Mouse (Mus musculus) lung, embryonic 16.5 days (tissue): Measurements from ENCODE around the gene Clcf1. TPM values are rescaled to one million over a fixed set of nuclear protein-coding genes. Genes with fewer than 3 reads are reported as not detected.

ENCODE experiments used
- ATAC-seq: fragments of 200-750 bp; cut with Nextera tagmentation; 2 replicates; pipeline ENCODE4 v1.8.0; 2017; ENCODE audit warnings: low read depth, mild to moderate bottlenecking, moderate library complexity
- H3K27ac ChIP-seq: fragments of 300-500 bp; sonication (generic); 2 replicates; pipeline ENCODE4 v1.5.1; 2014; ENCODE audit warnings: mild to moderate bottlenecking, control low read depth, low read length
- H3K27me3 ChIP-seq: fragments of 300-500 bp; sonication (generic); 2 replicates; pipeline ENCODE4 v1.6.1; 2014; ENCODE audit warnings: low read depth, low read length, mixed read lengths; ENCODE audit not compliant: control insufficient read depth, insufficient read depth
- H3K36me3 ChIP-seq: fragments of 300-500 bp; sonication (generic); 2 replicates; pipeline ENCODE4 v1.6.1; 2014; ENCODE audit warnings: low read length; ENCODE audit not compliant: control insufficient read depth, insufficient read depth
- H3K4me1 ChIP-seq: fragments of 300-500 bp; sonication (generic); replicated peaks from 2 replicates; pipeline ENCODE4 v1.6.1; 2014; ENCODE audit warnings: low read length, mixed read lengths; ENCODE audit not compliant: control insufficient read depth, insufficient read depth
- H3K4me2 ChIP-seq: fragments of 300-500 bp; sonication (generic); 2 replicates; pipeline ENCODE4 v1.6.1; 2014; ENCODE audit warnings: low read depth, low read length, control low read depth
- H3K4me3 ChIP-seq: fragments of 300-500 bp; sonication (generic); 2 replicates; pipeline ENCODE4 v1.5.1; 2014; ENCODE audit warnings: mild to moderate bottlenecking, low read length, control low read depth
- H3K9ac ChIP-seq: fragments of 300-500 bp; sonication (generic); 2 replicates; pipeline ENCODE4 v1.6.1; 2014; ENCODE audit warnings: low read length, control low read depth
- H3K9me3 ChIP-seq: fragments of 300-500 bp; sonication (generic); 2 replicates; pipeline ENCODE4 v1.6.1; 2016; ENCODE audit warnings: low read length; ENCODE audit not compliant: control insufficient read depth
- WGBS: fragments of 180-500 bp; shearing (Covaris S2); extraction: QIAGEN DNeasy Blood & Tissue Kit; methylation state at CpG from one replicate; pipeline ENCODE4 v1.1.7; 2014; 5-methylcytosine and 5-hydroxymethylcytosine counted together
- polyA plus RNA-seq: library from polyadenylated mRNA; unstranded; fragments of >200 nt; fragmentation: Nextera tagmentation; extraction: Ambion mirVana; gene quantifications from 2 replicates; pipeline ENCODE4 v1.2.1, GENCODE M21; 2015

The Clcf1 gene
- polyA plus RNA-seq, result 4.8 and 6.1 TPM in 2 replicates

GRCm38 (mm10) chr19:4214071-4214770 lies at the start of gene Clcf1, which contains the start of gene AC109138.7:
Gene Clcf1, plus strand, starts transcription at chr19:4214238.
Gene AC109138.7, plus strand, starts transcription at chr19:4214357.
- Histone ChIP-seq H3K36me3 (no peaks in the 10 kb centered on the region), H3K27me3 (no peaks in the 10 kb centered on the region), H3K4me3 (peak within 1 kb of the TSS; percentile 80), H3K9me3 (no peaks in the 10 kb centered on the region), H3K9ac (peak within 1 kb of the TSS; percentile 92), H3K4me2 (peak within 1 kb of the TSS; percentile 94), H3K4me1 (peaks cover 42% of the 10 kb centered on the region), H3K27ac (peak within 1 kb of the TSS; percentile 96)
- ATAC-seq, result peak; percentile 59
- WGBS, result 1% methylated on average over 47 of the region's 49 CpGs

DNA sequence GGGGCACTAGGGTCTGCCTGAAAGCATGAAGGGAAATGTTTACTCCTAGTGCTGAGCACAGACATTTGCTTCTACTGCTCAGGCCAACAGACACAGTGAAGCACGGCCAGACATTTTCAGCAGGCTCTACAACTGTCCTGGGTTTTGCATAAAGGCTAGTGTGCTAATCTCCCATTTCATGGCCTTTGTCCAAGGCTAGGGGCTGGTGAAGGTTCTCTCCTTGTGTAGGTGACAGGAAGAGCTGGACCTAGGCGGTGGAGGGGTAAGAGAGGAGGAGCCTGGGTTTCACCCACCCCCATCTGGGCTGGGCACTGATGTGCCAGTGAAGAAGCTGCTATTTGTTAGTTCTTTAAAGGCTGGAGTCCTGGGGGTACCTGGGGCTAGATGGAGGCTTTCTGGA lies 49.3 kb upstream of the Clcf1 start:
- no peak overlapping the region for H3K4me3 ChIP-seq
- H3K27ac ChIP-seq, result no peak overlapping the region
- 73% methylated on average over 2 of the region's 2 CpGs for WGBS
- H3K9ac ChIP-seq, result no peak overlapping the region
- peaks cover 12% of the 10 kb centered on the region for H3K4me1 ChIP-seq
- no peak overlapping the region for H3K4me2 ChIP-seq
- H3K9me3 ChIP-seq, result no peaks in the 10 kb centered on the region
- ATAC-seq, result no peak
- peaks cover 10% of the 10 kb centered on the region; the same call in 1 of the 2 replicates for H3K36me3 ChIP-seq
- no peaks in the 10 kb centered on the region for H3K27me3 ChIP-seq

DNA sequence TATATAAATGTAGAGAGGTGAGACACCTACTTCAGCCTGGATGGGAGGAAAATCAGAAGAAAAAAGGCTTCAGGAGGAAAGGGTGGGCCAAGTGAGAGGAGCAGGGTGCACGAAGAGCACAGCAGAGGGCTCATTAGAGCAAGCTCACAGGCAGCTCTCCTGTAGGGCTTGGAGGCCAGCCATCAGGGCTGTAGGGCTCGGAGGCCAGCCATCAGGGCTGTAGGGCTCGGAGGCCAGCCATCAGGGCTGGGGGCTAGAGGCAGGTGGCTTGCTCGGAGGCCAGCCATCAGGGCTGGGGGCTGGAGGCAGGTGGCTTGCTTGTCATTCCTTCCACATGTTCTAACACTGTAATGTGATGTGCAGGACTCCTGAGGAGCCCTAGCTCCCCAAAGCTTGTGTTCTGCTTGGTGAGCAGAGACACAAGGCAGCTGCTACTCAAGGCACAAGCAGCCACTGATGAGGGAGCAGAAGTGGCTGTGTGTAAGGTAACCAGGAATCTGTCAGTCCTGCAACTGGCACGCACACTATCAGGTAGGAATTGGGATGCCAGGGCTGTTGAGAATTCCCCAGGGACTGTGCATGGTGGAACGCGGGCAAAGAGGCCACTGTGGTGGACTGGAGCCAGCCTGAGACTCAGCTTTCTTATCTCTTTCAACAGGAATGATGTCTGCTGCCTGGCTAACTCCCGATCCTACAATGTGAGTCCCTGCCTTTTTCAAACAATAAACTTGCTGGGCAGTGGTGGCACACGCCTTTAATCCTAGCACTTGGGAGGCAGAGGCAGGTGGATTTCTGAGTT lies 47.2 kb upstream of the Clcf1 start:
- H3K27ac ChIP-seq, result no peak overlapping the region
- no peak overlapping the region for H3K4me2 ChIP-seq
- H3K9ac ChIP-seq, result no peak overlapping the region
- H3K4me3 ChIP-seq, result no peak overlapping the region
- no peaks in the 10 kb centered on the region for H3K27me3 ChIP-seq
- ATAC-seq, result no peak
- no peaks in the 10 kb centered on the region for H3K36me3 ChIP-seq
- H3K4me1 ChIP-seq, result peaks cover 25% of the 10 kb centered on the region
- H3K9me3 ChIP-seq, result no peaks in the 10 kb centered on the region
- whole genome bisulfite sequencing, result 64% methylated on average over 9 of the region's 9 CpGs

GRCm38 (mm10) chr19:4169378-4169784 lies 44.7 kb upstream of the Clcf1 start:
- peak overlapping the region; percentile 82 for H3K9ac ChIP-seq
- peaks cover 14% of the 10 kb centered on the region for H3K4me1 ChIP-seq
- H3K27ac ChIP-seq, result peak overlapping the region; percentile 77
- H3K4me3 ChIP-seq, result peak overlapping the region; percentile 49
- peak overlapping the region; percentile 70 for H3K4me2 ChIP-seq
- ATAC-seq, result peak; percentile 96
- H3K36me3 ChIP-seq, result no peaks in the 10 kb centered on the region
- H3K27me3 ChIP-seq, result no peaks in the 10 kb centered on the region
- H3K9me3 ChIP-seq, result no peaks in the 10 kb centered on the region
- under 1% methylated on average over 43 of the region's 43 CpGs for WGBS

DNA sequence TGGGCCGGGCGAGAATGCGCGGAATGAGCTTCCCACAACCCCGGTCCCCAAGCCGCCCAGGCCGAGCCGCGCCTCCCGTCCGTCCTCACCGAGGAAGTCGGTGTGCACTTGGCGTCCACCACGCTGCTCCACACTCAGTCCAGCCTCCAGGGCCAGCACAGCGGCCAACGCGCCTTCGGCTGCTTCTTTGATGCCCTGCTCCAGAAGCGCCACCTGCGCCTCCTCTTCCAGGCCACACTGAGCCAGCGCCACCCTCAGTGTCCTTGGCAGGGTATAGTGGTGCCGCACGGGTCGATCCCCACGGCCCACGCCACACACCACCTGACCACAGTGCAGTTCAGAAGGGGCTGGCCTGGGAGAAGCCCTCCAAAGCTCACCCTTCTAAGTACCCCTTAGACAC lies 44.2 kb upstream of the Clcf1 start:
- Histone ChIP-seq H3K4me1 (peaks cover 14% of the 10 kb centered on the region), H3K9ac (peak overlapping the region; percentile 82), H3K27ac (peak overlapping the region; percentile 77), H3K4me2 (peak overlapping the region; percentile 70), H3K36me3 (no peaks in the 10 kb centered on the region), H3K27me3 (no peaks in the 10 kb centered on the region), H3K9me3 (no peaks in the 10 kb centered on the region), H3K4me3 (peak overlapping the region; percentile 49)
- peak; percentile 58 for ATAC-seq
- 5% methylated on average over 27 of the region's 27 CpGs for WGBS

- Histone ChIP-seq H3K9me3 (no peaks in the 10 kb centered on the region), H3K36me3 (no peaks in the 10 kb centered on the region), H3K27me3 (no peaks in the 10 kb centered on the region), H3K4me1 (peaks cover 14% of the 10 kb centered on the region), H3K4me3 (no peak overlapping the region), H3K9ac (no peak overlapping the region), H3K27ac (no peak overlapping the region), H3K4me2 (no peak overlapping the region)
- no peak for ATAC-seq
- WGBS, result 92% methylated on average over 10 of the region's 10 CpGs
Observed at GRCm38 (mm10) chr19:4170723-4171392, 43.2 kb upstream of the Clcf1 start.

GRCm38 (mm10) chr19:4171393-4172290 lies 42.4 kb upstream of the Clcf1 start:
- peaks cover 14% of the 10 kb centered on the region for H3K4me1 ChIP-seq
- H3K9ac ChIP-seq, result peak overlapping the region; percentile 25; the same call in 1 of the 2 replicates
- no peak for ATAC-seq
- H3K9me3 ChIP-seq, result no peaks in the 10 kb centered on the region
- H3K4me3 ChIP-seq, result no peak overlapping the region
- H3K4me2 ChIP-seq, result no peak overlapping the region
- no peaks in the 10 kb centered on the region for H3K36me3 ChIP-seq
- 49% methylated on average over 13 of the region's 13 CpGs for WGBS
- no peaks in the 10 kb centered on the region for H3K27me3 ChIP-seq
- 0 out of 2 replicates have a peak overlapping the region, but pooled peaks have one; percentile 27 for H3K27ac ChIP-seq

DNA sequence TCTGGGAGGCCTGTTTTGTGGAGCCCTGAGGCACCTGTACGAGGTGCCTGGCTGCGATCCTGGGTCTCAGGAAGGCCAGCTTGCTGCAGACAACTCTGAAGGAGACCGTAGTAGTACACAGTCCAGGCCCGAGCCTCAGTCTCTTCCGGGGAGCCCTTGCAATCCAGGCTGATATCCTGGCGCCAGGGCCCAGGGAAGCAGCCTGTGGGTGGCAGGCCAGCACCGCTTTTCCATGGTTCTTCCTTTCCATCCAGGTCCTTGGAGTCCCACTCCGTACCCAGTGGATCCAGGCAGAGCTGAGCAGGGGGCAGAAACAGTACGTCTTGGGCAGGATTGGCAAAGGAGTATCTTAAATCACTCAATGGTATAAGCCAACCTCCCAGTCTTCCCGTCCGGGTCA lies 41.1 kb upstream of the Clcf1 start:
- Histone ChIP-seq H3K36me3 (no peaks in the 10 kb centered on the region), H3K4me2 (no peak overlapping the region), H3K9me3 (no peaks in the 10 kb centered on the region), H3K27me3 (no peaks in the 10 kb centered on the region), H3K27ac (no peak overlapping the region), H3K4me1 (peaks cover 14% of the 10 kb centered on the region), H3K4me3 (no peak overlapping the region), H3K9ac (peak overlapping the region; percentile 5; the same call in 1 of the 2 replicates)
- 58% methylated on average over 11 of the region's 11 CpGs for WGBS
- ATAC-seq, result no peak
